Mouse (Mus musculus) hindbrain, postnatal 0 days (tissue): ENCODE data around the gene Cdca3. TPM values are rescaled to one million over a fixed set of nuclear protein-coding genes. Genes with fewer than 3 reads are reported as not detected.

Experiments used
- ATAC-seq: fragments of 200-750 bp; cut with Nextera tagmentation; 2 replicates; pipeline ENCODE4 v1.8.0; 2017; ENCODE audit warnings: mild to moderate bottlenecking, moderate TSS enrichment, moderate library complexity
- DNase-seq: peaks from one replicate; pipeline ENCODE4 v3.0.0-alpha.2; 2015; ENCODE audit warnings: low spot score
- H3K27ac ChIP-seq: fragments of 300-500 bp; sonication (generic); 2 replicates; pipeline ENCODE4 v1.5.1; 2014; ENCODE audit warnings: mild to moderate bottlenecking
- H3K27me3 ChIP-seq: fragments of 300-500 bp; sonication (generic); 2 replicates; pipeline ENCODE4 v1.6.1; 2014; ENCODE audit warnings: low read length, mixed read lengths; ENCODE audit not compliant: insufficient read depth
- H3K36me3 ChIP-seq: fragments of 300-500 bp; sonication (generic); 2 replicates; pipeline ENCODE4 v1.6.1; 2014; ENCODE audit warnings: low read length, mixed read lengths; ENCODE audit not compliant: insufficient read depth
- H3K4me1 ChIP-seq: fragments of 300-500 bp; sonication (generic); 2 replicates; pipeline ENCODE4 v1.6.1; 2014; ENCODE audit warnings: antibody characterized with exemption, low read length, mixed read lengths; ENCODE audit not compliant: insufficient read depth
- H3K4me2 ChIP-seq: fragments of 300-500 bp; sonication (generic); 2 replicates; pipeline ENCODE4 v1.6.1; 2014; ENCODE audit warnings: low read depth, mild to moderate bottlenecking, low read length, moderate library complexity, mixed read lengths
- H3K4me3 ChIP-seq: fragments of 300-500 bp; sonication (generic); 2 replicates; pipeline ENCODE4 v1.5.1; 2014; ENCODE audit warnings: low read length
- H3K9ac ChIP-seq: fragments of 300-500 bp; sonication (generic); replicated peaks from 2 replicates; pipeline ENCODE4 v1.6.1; 2014; ENCODE audit warnings: mild to moderate bottlenecking, low read length, moderate library complexity, mixed read lengths
- H3K9me3 ChIP-seq: fragments of 300-500 bp; sonication (generic); 2 replicates; pipeline ENCODE4 v1.6.1; 2016; ENCODE audit warnings: low read length, mixed read lengths
- CTCF ChIP-seq: IDR thresholded peaks from 2 replicates; pipeline ENCODE4 v1.5.1; 2016; ENCODE audit warnings: antibody characterized with exemption, control low read depth, low read depth
- WGBS: fragments of 180-500 bp; shearing (Covaris S2); extraction: QIAGEN DNeasy Blood & Tissue Kit; methylation state at CpG from one replicate; pipeline ENCODE4 v1.1.7; 2014; 5-methylcytosine and 5-hydroxymethylcytosine counted together
- polyA plus RNA-seq: library from polyadenylated mRNA; unstranded; fragments of >200 nt; fragmentation: Nextera tagmentation; extraction: Ambion mirVana; gene quantifications from 2 replicates; pipeline ENCODE4 v1.2.1, GENCODE M21; 2015
- total RNA-seq: library from RNA; depleted of rRNA; stranded (reverse); fragments of >200 nt; gene quantifications from 2 replicates; pipeline ENCODE4 v1.2.3, GENCODE M21; 2014

Gene Cdca3
- total and polyA plus RNA-seq, 2 experiments from 2014 or later: 39.9 to 40.9 TPM

DNA sequence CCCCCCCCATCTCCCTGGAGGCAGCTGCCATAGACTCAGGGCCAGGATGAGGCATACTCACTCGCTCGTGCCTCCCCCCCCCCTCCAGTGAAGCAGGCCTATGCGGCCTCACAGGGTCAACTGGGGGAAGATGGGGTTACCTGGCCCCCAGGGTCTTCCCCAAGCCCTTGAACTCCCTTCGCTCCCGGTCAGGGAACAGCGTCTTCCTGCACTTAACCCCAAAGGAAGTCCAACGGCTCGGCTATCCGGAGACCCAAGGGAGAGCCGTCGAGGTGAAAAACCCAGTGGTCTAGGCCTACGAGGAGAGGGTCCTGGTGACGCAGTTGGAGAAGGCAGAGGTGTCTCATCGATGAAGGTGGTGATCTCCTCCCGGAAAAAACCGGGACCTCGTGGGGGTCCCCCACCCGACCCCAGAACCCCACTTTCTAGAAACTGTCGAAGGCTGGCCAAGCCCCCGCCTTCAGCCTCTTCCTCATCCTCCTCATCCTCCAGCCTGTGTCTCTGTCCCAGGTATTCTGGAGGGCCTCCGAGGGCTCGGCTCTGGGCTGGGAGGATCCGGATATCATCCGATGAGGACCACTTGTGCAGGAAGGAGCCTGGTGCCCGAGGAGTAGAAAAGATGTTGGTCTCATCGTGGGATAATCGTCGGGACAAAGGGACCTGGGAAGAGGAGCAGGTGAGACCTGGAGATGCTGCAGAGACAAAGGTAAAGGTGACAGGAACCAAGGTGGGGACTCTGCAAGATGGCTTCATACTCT, 29.4 kb downstream of the Cdca3 start:
- Histone ChIP-seq H3K9ac (peak overlapping the region; percentile 21; the same call in 1 of the 2 replicates), H3K4me2 (no peak overlapping the region), H3K36me3 (no peaks in the 10 kb centered on the region), H3K4me3 (no peak overlapping the region), H3K9me3 (no peaks in the 10 kb centered on the region), H3K27me3 (no peaks in the 10 kb centered on the region), H3K4me1 (peaks cover 23% of the 10 kb centered on the region), H3K27ac (peak overlapping the region; percentile 98; the same call in 1 of the 2 replicates)
- TF ChIP-seq CTCF: no peak
- WGBS: 80% methylated on average over 28 of the region's 28 CpGs
- ATAC-seq (no peak), DNase-seq (no peak)

DNA sequence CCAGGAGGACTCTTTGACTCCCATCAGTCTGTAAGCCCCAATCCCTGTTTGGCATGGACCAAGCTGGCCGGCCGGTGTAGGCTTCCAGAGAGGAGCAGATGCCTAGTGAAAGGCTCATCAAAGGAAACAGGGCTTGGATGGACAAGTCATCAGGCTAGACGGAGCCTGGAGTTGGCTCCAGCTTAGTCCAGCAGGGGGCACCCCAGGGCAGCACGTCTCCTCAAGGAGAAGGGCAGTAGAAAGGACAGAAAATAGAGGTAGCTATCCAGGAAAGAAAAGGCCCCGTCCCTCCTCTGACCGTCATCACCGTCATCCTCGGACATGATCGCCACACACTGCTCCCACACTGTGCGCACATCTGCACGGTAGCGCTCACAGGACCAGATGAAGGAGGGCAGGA, 30.4 kb downstream of the Cdca3 start:
- no peak overlapping the region for H3K4me3 ChIP-seq
- DNase-seq (peak; percentile 90), ATAC-seq (peak; percentile 8)
- WGBS: 6% methylated on average over 12 of the region's 12 CpGs
- no peaks in the 10 kb centered on the region for H3K27me3 ChIP-seq
- H3K4me1 ChIP-seq: peaks cover 24% of the 10 kb centered on the region
- H3K27ac ChIP-seq: peak overlapping the region; percentile 42
- peak; percentile 91 for TF ChIP-seq CTCF
- H3K4me2 ChIP-seq: no peak overlapping the region
- no peak overlapping the region for H3K9ac ChIP-seq
- H3K36me3 ChIP-seq: no peaks in the 10 kb centered on the region
- no peaks in the 10 kb centered on the region for H3K9me3 ChIP-seq

DNA sequence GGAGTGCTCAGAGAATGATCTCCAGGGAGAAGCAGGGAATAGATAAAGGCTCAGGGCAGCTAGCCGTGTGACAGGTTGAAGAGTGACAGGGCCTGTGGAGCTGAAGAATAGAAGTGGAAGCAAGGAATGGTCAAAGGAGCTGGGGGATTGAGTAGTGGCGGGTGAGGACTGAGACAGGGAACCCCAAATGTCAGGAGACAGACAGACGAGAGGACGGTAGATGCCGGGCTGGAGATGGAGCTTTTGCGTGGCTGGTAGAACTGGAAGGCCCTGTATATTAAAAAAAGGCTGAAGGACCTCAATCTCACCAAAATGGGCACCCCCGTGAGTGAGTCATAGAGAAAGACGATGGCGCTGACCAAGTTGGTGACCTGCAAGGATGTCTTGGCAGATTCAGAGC, 31.2 kb downstream of the Cdca3 start:
- no peak overlapping the region for H3K4me2 ChIP-seq
- peak overlapping the region; percentile 97; the same call in 1 of the 2 replicates for H3K27ac ChIP-seq
- no peaks in the 10 kb centered on the region for H3K27me3 ChIP-seq

DNA sequence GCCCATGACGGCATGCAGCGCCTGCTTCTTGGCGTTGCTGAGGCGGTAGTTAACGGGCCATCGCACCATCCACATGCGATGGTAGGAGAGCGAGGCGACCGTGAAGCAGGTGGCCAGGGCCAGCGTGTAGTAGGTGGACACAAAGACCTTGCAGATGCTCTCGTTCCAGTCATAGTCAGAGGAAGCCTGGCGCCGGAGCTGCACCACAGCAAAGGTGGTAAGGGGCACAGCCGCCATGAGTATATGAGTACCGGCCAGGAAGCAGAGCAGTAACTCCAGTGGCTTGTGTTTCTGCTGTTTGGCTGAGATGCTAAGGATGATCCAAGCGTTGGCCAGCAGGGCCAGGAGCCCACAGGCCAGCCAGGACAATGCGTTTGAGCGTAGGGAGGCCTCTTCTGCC, 31.9 kb downstream of the Cdca3 start:
- no peak for TF ChIP-seq CTCF
- H3K36me3 ChIP-seq: no peaks in the 10 kb centered on the region
- no peak overlapping the region for H3K4me3 ChIP-seq
- 67% methylated on average over 19 of the region's 19 CpGs for WGBS
- H3K4me1 ChIP-seq: peaks cover 38% of the 10 kb centered on the region
- H3K9me3 ChIP-seq: no peaks in the 10 kb centered on the region
- peak overlapping the region; percentile 91 for H3K9ac ChIP-seq
- H3K27ac ChIP-seq: peak overlapping the region; percentile 97
- H3K4me2 ChIP-seq: peak overlapping the region; percentile 81
- ATAC-seq: no peak
- DNase-seq: peak; percentile 15
- H3K27me3 ChIP-seq: no peaks in the 10 kb centered on the region

More for the DNA sequence above, 31.2 kb downstream of the Cdca3 start:
- Histone ChIP-seq H3K4me3 (no peak overlapping the region), H3K36me3 (no peaks in the 10 kb centered on the region), H3K9ac (no peak overlapping the region), H3K4me1 (peaks cover 31% of the 10 kb centered on the region), H3K9me3 (no peaks in the 10 kb centered on the region)
- WGBS: 73% methylated on average over 9 of the region's 9 CpGs
- TF ChIP-seq CTCF: no peak
- DNase-seq (no peak), ATAC-seq (no peak)

DNA sequence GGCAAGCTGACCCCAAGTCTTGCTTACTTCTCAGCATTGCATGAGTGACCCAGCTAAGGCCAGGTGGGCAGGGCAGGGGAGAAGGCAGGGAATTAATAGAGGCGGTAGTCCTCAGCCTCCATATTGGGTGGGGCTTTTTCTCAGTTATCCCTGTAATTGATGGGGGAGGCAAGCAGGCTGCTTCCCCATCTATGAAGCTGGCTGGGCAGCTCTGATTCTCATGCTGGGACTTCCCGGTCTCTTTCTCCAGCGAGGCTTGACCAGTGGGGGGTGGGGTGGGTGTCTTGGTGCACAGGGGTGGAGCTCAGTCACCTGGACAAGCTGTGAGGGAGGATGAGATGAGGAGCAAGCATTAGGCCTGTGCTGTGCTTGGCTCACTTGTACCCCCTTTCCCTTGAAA, 32.5 kb downstream of the Cdca3 start:
- Histone ChIP-seq H3K4me3 (peak overlapping the region; percentile 69; the same call in 1 of the 2 replicates), H3K27me3 (no peaks in the 10 kb centered on the region), H3K9me3 (no peaks in the 10 kb centered on the region), H3K4me2 (peak overlapping the region; percentile 81), H3K4me1 (peaks cover 41% of the 10 kb centered on the region), H3K36me3 (no peaks in the 10 kb centered on the region), H3K27ac (peak overlapping the region; percentile 97), H3K9ac (peak overlapping the region; percentile 91)
- ATAC-seq (no peak), DNase-seq (no peak)
- TF ChIP-seq CTCF: no peak
- WGBS: 48% methylated on average over 3 of the region's 3 CpGs

DNA sequence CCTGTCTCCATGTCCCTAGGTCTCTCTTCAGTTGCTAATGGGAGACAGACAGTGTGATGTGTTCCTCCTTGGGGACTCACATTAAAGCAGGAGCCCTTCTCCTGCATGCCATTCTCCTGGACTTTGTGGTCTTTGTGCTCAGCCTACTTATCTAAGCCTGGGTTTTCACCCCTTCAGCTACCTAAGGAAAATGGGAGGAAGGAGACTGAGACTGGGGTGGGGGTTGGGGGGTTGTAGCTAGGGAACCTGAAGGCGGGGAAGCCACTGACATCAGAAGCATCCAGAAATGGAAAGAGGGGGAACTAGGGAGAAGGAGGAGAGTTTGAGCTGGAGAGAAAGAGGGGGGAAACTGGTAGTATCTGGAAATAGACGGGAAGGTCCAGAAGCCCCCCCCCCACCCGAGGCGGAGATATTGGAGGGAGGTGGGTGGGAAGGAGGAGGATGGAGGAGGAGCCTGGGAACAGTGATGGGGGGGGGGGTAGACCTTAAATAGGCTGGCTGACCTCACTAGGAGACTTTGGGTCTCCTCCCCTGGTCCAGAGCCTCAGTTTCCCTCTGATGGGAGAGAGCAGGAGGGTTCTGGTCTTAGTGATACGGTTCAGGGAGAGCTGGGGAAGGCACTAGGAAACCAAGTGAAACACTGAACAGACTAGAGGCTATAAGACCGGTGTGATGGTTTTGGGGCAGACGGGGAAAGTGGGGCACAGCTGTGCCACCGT, 33.2 kb downstream of the Cdca3 start:
- Histone ChIP-seq H3K9ac (peak overlapping the region; percentile 91), H3K4me1 (peaks cover 44% of the 10 kb centered on the region), H3K4me2 (peak overlapping the region; percentile 81), H3K27me3 (no peaks in the 10 kb centered on the region), H3K36me3 (no peaks in the 10 kb centered on the region), H3K4me3 (peak overlapping the region; percentile 69), H3K27ac (peak overlapping the region; percentile 97), H3K9me3 (no peaks in the 10 kb centered on the region)
- no peak for TF ChIP-seq CTCF
- peak; percentile 2; the same call in 1 of the 2 replicates for ATAC-seq
- 8% methylated on average over 7 of the region's 8 CpGs for WGBS
- peak; percentile 14 for DNase-seq
